Comparison of ENCODE assay signal across 8 mouse cellular contexts in the genomic region with DNA sequence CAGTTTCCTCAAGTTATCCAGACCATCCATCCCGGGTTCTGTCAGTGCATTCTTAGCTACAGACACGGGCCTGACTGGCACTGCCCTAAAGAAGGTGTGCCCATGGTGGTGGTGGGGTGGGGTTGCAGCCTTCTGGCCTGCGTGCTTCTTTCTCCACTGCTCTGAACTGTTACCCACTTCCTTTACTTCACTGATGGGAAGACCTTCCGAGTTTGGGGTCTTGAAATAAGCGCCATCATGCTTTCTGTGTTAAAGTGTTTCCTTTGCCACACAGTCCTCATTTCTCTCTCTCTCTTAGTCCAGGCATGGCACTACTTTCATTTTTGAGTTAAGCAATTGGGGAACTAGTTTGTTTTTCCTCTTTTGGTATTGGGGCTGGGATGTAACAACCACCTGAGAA. TPM values are rescaled to one million over a fixed set of nuclear protein-coding genes. Genes with fewer than 3 reads are reported as not detected.
A peak's percentile ranks its signal among the peaks of the same experiment; 100 is the strongest.
DNase-seq lines count a peak whose midpoint lies in the region; ATAC-seq and TF ChIP-seq lines count a peak whose summit lies in the region.

No protein-coding gene starts in this region.

- no peaks in the 10 kb centered on the region for H3K9me3 ChIP-seq in lung, embryonic 15.5 days
- H3K9me3 ChIP-seq in embryonic facial prominence, embryonic 13.5 days, result no peaks in the 10 kb centered on the region
- H3K9me3 ChIP-seq in intestine, postnatal 0 days (ENCODE audit: control insufficient read depth), result no peaks in the 10 kb centered on the region
- no peaks in the 10 kb centered on the region for H3K9me3 ChIP-seq in neural tube, embryonic 12.5 days

- no peaks in the 10 kb centered on the region for H3K36me3 ChIP-seq in lung, embryonic 15.5 days
- H3K36me3 ChIP-seq in embryonic facial prominence, embryonic 13.5 days, result no peaks in the 10 kb centered on the region
- H3K36me3 ChIP-seq in intestine, postnatal 0 days (ENCODE audit: control insufficient read depth, insufficient read depth), result no peaks in the 10 kb centered on the region
- no peaks in the 10 kb centered on the region for H3K36me3 ChIP-seq in neural tube, embryonic 12.5 days

- peaks cover 10% of the 10 kb centered on the region; the same call in 1 of the 2 replicates for H3K4me1 ChIP-seq in lung, embryonic 15.5 days
- H3K4me1 ChIP-seq in embryonic facial prominence, embryonic 13.5 days, result peaks cover 7% of the 10 kb centered on the region
- no peaks in the 10 kb centered on the region; the same call in 1 of the 2 replicates for H3K4me1 ChIP-seq in intestine, postnatal 0 days (replicated peaks; ENCODE audit: control insufficient read depth, insufficient read depth, low read length)
- peaks cover 24% of the 10 kb centered on the region for H3K4me1 ChIP-seq in neural tube, embryonic 12.5 days

- H3K27me3 ChIP-seq in lung, embryonic 15.5 days, result no peaks in the 10 kb centered on the region
- no peaks in the 10 kb centered on the region for H3K27me3 ChIP-seq in embryonic facial prominence, embryonic 13.5 days
- no peaks in the 10 kb centered on the region for H3K27me3 ChIP-seq in intestine, postnatal 0 days (replicated peaks; ENCODE audit: control insufficient read depth, insufficient read depth, low read length)
- H3K27me3 ChIP-seq in neural tube, embryonic 12.5 days (replicated peaks), result no peaks in the 10 kb centered on the region

- WGBS in lung, embryonic 15.5 days, result 33% methylated on average over 5 of the region's 5 CpGs
- WGBS in embryonic facial prominence, embryonic 13.5 days, result 45% methylated on average over 5 of the region's 5 CpGs
- 36% methylated on average over 5 of the region's 5 CpGs for whole genome bisulfite sequencing in intestine, postnatal 0 days
- whole genome bisulfite sequencing in neural tube, embryonic 12.5 days, result 44% methylated on average over 5 of the region's 5 CpGs

- no peak overlapping the region for H3K27ac ChIP-seq in lung, embryonic 15.5 days
- H3K27ac ChIP-seq in embryonic facial prominence, embryonic 13.5 days, result no peak overlapping the region
- no peak overlapping the region for H3K27ac ChIP-seq in intestine, postnatal 0 days (ENCODE audit: low read depth, low read length)
- H3K27ac ChIP-seq in neural tube, embryonic 12.5 days, result no peak overlapping the region

- ATAC-seq in lung, embryonic 15.5 days (ENCODE audit: borderline replicate concordance, extremely low read depth, low FRiP score, low TSS enrichment), result no peak
- no peak for ATAC-seq in embryonic facial prominence, embryonic 13.5 days (ENCODE audit: insufficient number of reproducible peaks, insufficient read depth, low FRiP score, low TSS enrichment, low read depth)
- no peak for ATAC-seq in intestine, postnatal 0 days
- ATAC-seq in neural tube, embryonic 12.5 days (ENCODE audit: low FRiP score, low read depth), result peak; percentile 42

- no peak overlapping the region for H3K9ac ChIP-seq in lung, embryonic 15.5 days
- H3K9ac ChIP-seq in embryonic facial prominence, embryonic 13.5 days, result 0 out of 2 replicates have a peak overlapping the region, but pooled peaks have one; percentile 79
- no peak overlapping the region for H3K9ac ChIP-seq in intestine, postnatal 0 days (ENCODE audit: low read depth, low read length)
- peak overlapping the region; percentile 69; the same call in 1 of the 2 replicates for H3K9ac ChIP-seq in neural tube, embryonic 12.5 days

- DNase-seq in lung, postnatal 10 days, result no peak
- DNase-seq in frontal cortex, postnatal 25 days (ENCODE audit: low spot score in 2 of 2), result no peak
- no peak for DNase-seq in T-cell, adult 2 months (ENCODE audit: low spot score)
- DNase-seq in gastrocnemius, adult 8-10 months (ENCODE audit: low spot score in 2 of 2), result no peak

- H3K4me2 ChIP-seq in lung, embryonic 15.5 days, result peak overlapping the region; percentile 96
- H3K4me2 ChIP-seq in embryonic facial prominence, embryonic 13.5 days, result peak overlapping the region; percentile 84
- H3K4me2 ChIP-seq in intestine, postnatal 0 days (replicated peaks; ENCODE audit: low read depth), result peak overlapping the region; percentile 95
- H3K4me2 ChIP-seq in neural tube, embryonic 12.5 days (replicated peaks), result peak overlapping the region; percentile 82

- no peak for TF ChIP-seq CTCF in intestine, postnatal 0 days (IDR thresholded peaks at IDR 0.05; ENCODE audit: low read depth)

- H3K4me3 ChIP-seq in lung, embryonic 15.5 days, result peak overlapping the region; percentile 67
- peak overlapping the region; percentile 66 for H3K4me3 ChIP-seq in embryonic facial prominence, embryonic 13.5 days
- H3K4me3 ChIP-seq in intestine, postnatal 0 days (ENCODE audit: low read depth, low read length), result 0 out of 2 replicates have a peak overlapping the region, but pooled peaks have one; percentile 60
- H3K4me3 ChIP-seq in neural tube, embryonic 12.5 days, result peak overlapping the region; percentile 68

RNA-seq across cellular contexts. Expression of gene Snx10, which starts 1.3 kb away (rescaled TPM):
- polyA plus RNA-seq in lung, embryonic 15.5 days (2015; fragmentation: Nextera tagmentation; extraction: Ambion mirVana), result 13.4 TPM in 2 replicates
- 13.0 and 14.2 TPM in 2 replicates for polyA plus RNA-seq in embryonic facial prominence, embryonic 13.5 days (2015; fragmentation: Nextera tagmentation; extraction: Ambion mirVana)
- 8.4 and 10.1 TPM in 2 replicates for polyA plus RNA-seq in intestine, postnatal 0 days (2015; fragmentation: Nextera tagmentation; extraction: Ambion mirVana)
- polyA plus RNA-seq in neural tube, embryonic 12.5 days (2016; fragmentation: Nextera tagmentation; extraction: Ambion mirVana), result 39.0 and 42.6 TPM in 2 replicates
- total RNA-seq in gastrocnemius, adult 8-10 months (2022), result 10 to 100 TPM in 1 of 4 experiments, 1 to 10 TPM in 3; 6.1 to 11.6 (median 7.5) TPM

RNA-seq across cellular contexts. Expression of gene Cbx3, which starts 54.8 kb away (rescaled TPM):
- polyA plus RNA-seq in lung, embryonic 15.5 days (2015; fragmentation: Nextera tagmentation; extraction: Ambion mirVana), result 501 and 507 TPM in 2 replicates
- 550 and 557 TPM in 2 replicates for polyA plus RNA-seq in embryonic facial prominence, embryonic 13.5 days (2015; fragmentation: Nextera tagmentation; extraction: Ambion mirVana)
- 168 and 172 TPM in 2 replicates for polyA plus RNA-seq in intestine, postnatal 0 days (2015; fragmentation: Nextera tagmentation; extraction: Ambion mirVana)
- polyA plus RNA-seq in neural tube, embryonic 12.5 days (2016; fragmentation: Nextera tagmentation; extraction: Ambion mirVana), result 569 and 589 TPM in 2 replicates
- total RNA-seq in gastrocnemius, adult 8-10 months (2022), result 10 to 100 TPM; 42.8 to 52.3 (median 46.3) TPM

RNA-seq across cellular contexts. Expression of gene Hnrnpa2b1, which starts 55.3 kb away (rescaled TPM):
- 1,895 and 2,008 TPM in 2 replicates for polyA plus RNA-seq in lung, embryonic 15.5 days (2015; fragmentation: Nextera tagmentation; extraction: Ambion mirVana)
- 2,111 and 2,317 TPM in 2 replicates for polyA plus RNA-seq in embryonic facial prominence, embryonic 13.5 days (2015; fragmentation: Nextera tagmentation; extraction: Ambion mirVana)
- polyA plus RNA-seq in intestine, postnatal 0 days (2015; fragmentation: Nextera tagmentation; extraction: Ambion mirVana), result 654 and 678 TPM in 2 replicates
- polyA plus RNA-seq in neural tube, embryonic 12.5 days (2016; fragmentation: Nextera tagmentation; extraction: Ambion mirVana), result 2,094 and 2,188 TPM in 2 replicates
- total RNA-seq in gastrocnemius, adult 8-10 months (2022), result 100 to 1,000 TPM; 250 to 326 (median 277) TPM

Comparison
In these comparisons a context has a peak if more than half of its experiments do, and no peak if none do; other contexts are left out.
1. H3K9ac ChIP-seq: peak in embryonic facial prominence, embryonic 13.5 days (single experiment) and neural tube, embryonic 12.5 days (single experiment); none in lung, embryonic 15.5 days (single experiment) and intestine, postnatal 0 days (single experiment).
2. Peak in every context shown above with its lines, with median percentiles within 50 percentile points of each other: H3K4me2 ChIP-seq and H3K4me3 ChIP-seq.